Mouse (Mus musculus) forebrain, embryonic 13.5 days (tissue): Measurements from ENCODE around the gene Phactr3. TPM values are rescaled to one million over a fixed set of nuclear protein-coding genes. Genes with fewer than 3 reads are reported as not detected.

Experiments used
- polyA plus RNA-seq: library from polyadenylated mRNA; unstranded; fragments of >200 nt; fragmentation: Nextera tagmentation; extraction: Ambion mirVana; gene quantifications from 2 replicates; pipeline ENCODE4 v1.2.1, GENCODE M21; 2015

Phactr3 gene
- polyA plus RNA-seq, 1 experiment from 2014 or later, result 27.0 TPM

Other genes starting within 250 kb of the Phactr3 start
- 2.5 and 3.2 TPM in 2 replicates for gene Gm14327, start 221.9 kb upstream of the Phactr3 start, polyA plus RNA-seq
- 0.32 and 0.47 TPM in 2 replicates for gene Zfp972, start 193.4 kb upstream of the Phactr3 start, polyA plus RNA-seq
- 14.5 and 15.9 TPM in 2 replicates for gene Gm14326, start 161.7 kb upstream of the Phactr3 start, polyA plus RNA-seq
- 10.1 and 11.3 TPM in 2 replicates for gene Zfp971, start 95.7 kb upstream of the Phactr3 start, polyA plus RNA-seq
- gene Zfp931, start 40.5 kb upstream of the Phactr3 start, polyA plus RNA-seq, result 15.5 and 16.8 TPM in 2 replicates